Mouse (Mus musculus): ENCODE measurements around the gene Tbc1d2.

DNA sequence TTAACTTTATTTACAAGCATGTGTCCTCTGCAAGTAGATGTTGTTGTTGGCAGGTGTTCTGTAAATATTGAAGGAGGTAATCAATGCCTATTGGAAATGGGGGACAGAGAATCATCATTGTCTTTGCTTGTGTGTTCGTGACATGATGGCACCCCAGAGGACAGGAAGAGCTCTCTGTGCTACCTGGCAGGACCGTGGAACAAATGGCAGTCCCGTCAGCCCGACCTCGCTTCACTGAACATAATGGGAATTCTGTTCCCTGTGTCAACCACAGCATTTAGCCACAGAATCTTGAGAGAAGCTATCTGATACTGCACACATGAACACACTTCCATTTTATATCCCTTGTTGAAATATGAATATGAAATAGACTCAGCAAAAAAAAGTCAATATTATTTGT is 8.9 kb upstream of the Tbc1d2 start:
- no peak for TF ChIP-seq EP300 (IDR thresholded peaks at IDR 0.05; ENCODE audit: low read depth)
- no peak for TF ChIP-seq CTCF (IDR thresholded peaks at IDR 0.05; ENCODE audit: low read depth)
